Mouse (Mus musculus) neural tube, embryonic 13.5 days (tissue): Measurements from ENCODE around the gene Mknk1. TPM values are rescaled to one million over a fixed set of nuclear protein-coding genes. Genes with fewer than 3 reads are reported as not detected.

Experiments
- ATAC-seq: fragments of 200-750 bp; cut with Nextera tagmentation; 2 replicates; pipeline ENCODE4 v1.8.0; 2017; ENCODE audit warnings: low read depth, mild to moderate bottlenecking, moderate TSS enrichment, moderate library complexity
- H3K27ac ChIP-seq: fragments of 300-500 bp; sonication (generic); replicated peaks from 2 replicates; pipeline ENCODE4 v1.5.1; 2015; ENCODE audit warnings: moderate library complexity, mild to moderate bottlenecking, inconsistent platforms
- H3K27me3 ChIP-seq: fragments of 300-500 bp; sonication (generic); 2 replicates; pipeline ENCODE4 v1.6.1; 2015; ENCODE audit warnings: mild to moderate bottlenecking, inconsistent platforms
- H3K36me3 ChIP-seq: fragments of 300-500 bp; sonication (generic); 2 replicates; pipeline ENCODE4 v1.6.1; 2015; ENCODE audit warnings: mild to moderate bottlenecking, inconsistent platforms
- H3K4me1 ChIP-seq: fragments of 300-500 bp; sonication (generic); replicated peaks from 2 replicates; pipeline ENCODE4 v1.6.1; 2015; ENCODE audit warnings: inconsistent platforms
- H3K4me2 ChIP-seq: fragments of 300-500 bp; sonication (generic); 2 replicates; pipeline ENCODE4 v1.6.1; 2015; ENCODE audit warnings: inconsistent platforms, mild to moderate bottlenecking, moderate library complexity
- H3K4me3 ChIP-seq: fragments of 300-500 bp; sonication (generic); 2 replicates; pipeline ENCODE4 v1.5.1; 2015; ENCODE audit warnings: mild to moderate bottlenecking, inconsistent platforms
- H3K9ac ChIP-seq: fragments of 300-500 bp; sonication (generic); 2 replicates; pipeline ENCODE4 v1.6.1; 2015; ENCODE audit warnings: moderate library complexity, mild to moderate bottlenecking, inconsistent platforms
- H3K9me3 ChIP-seq: fragments of 300-500 bp; sonication (generic); 2 replicates; pipeline ENCODE4 v1.6.1; 2016; ENCODE audit warnings: inconsistent platforms
- WGBS: fragments of 180-500 bp; shearing (Covaris S2); methylation state at CpG from one replicate; pipeline ENCODE4 v1.1.7; 2015; 5-methylcytosine and 5-hydroxymethylcytosine counted together
- polyA plus RNA-seq: library from polyadenylated mRNA; unstranded; fragments of >200 nt; fragmentation: Nextera tagmentation; extraction: Ambion mirVana; gene quantifications from 2 replicates; pipeline ENCODE4 v1.2.1, GENCODE M21; 2015

Mknk1 gene
- 24.3 and 28.7 TPM in 2 replicates for polyA plus RNA-seq

GRCm38 (mm10) chr4:115838696-115839641 lies at the start of gene Mknk1:
Mknk1 (plus strand) TSS chr4:115839198.
- Histone ChIP-seq H3K4me3 (peak within 1 kb of the TSS; percentile 73), H3K4me2 (peak within 1 kb of the TSS; percentile 76), H3K36me3 (no peaks in the 10 kb centered on the region), H3K4me1 (peaks cover 9% of the 10 kb centered on the region), H3K9me3 (no peaks in the 10 kb centered on the region), H3K9ac (peak within 1 kb of the TSS; percentile 75), H3K27ac (peak within 1 kb of the TSS; percentile 23; the same call in 1 of the 2 replicates), H3K27me3 (no peaks in the 10 kb centered on the region)
- ATAC-seq, result peak; percentile 95
- WGBS, result 2% methylated on average over 51 of the region's 51 CpGs

GRCm38 (mm10) chr4:115790864-115791263 lies 48.1 kb upstream of the Mknk1 start:
- H3K9me3 ChIP-seq, result no peaks in the 10 kb centered on the region
- no peak overlapping the region for H3K9ac ChIP-seq
- 64% methylated on average over 3 of the region's 3 CpGs for WGBS
- H3K4me2 ChIP-seq, result no peak overlapping the region
- H3K27ac ChIP-seq, result no peak overlapping the region
- H3K36me3 ChIP-seq, result peaks cover 52% of the 10 kb centered on the region
- H3K27me3 ChIP-seq, result no peaks in the 10 kb centered on the region
- H3K4me3 ChIP-seq, result no peak overlapping the region
- ATAC-seq, result no peak
- H3K4me1 ChIP-seq, result peaks cover 8% of the 10 kb centered on the region

GRCm38 (mm10) chr4:115795360-115795759 lies 43.6 kb upstream of the Mknk1 start:
- H3K36me3 ChIP-seq, result peaks cover 72% of the 10 kb centered on the region

GRCm38 (mm10) chr4:115799981-115800380 lies 39.0 kb upstream of the Mknk1 start:
- ATAC-seq, result no peak
- H3K4me3 ChIP-seq, result no peak overlapping the region
- peaks cover 58% of the 10 kb centered on the region for H3K36me3 ChIP-seq

More at GRCm38 (mm10) chr4:115795360-115795759, 43.6 kb upstream of the Mknk1 start:
- H3K27ac ChIP-seq, result no peak overlapping the region
- no peak for ATAC-seq
- no peaks in the 10 kb centered on the region for H3K4me1 ChIP-seq
- no peak overlapping the region for H3K4me3 ChIP-seq
- H3K9ac ChIP-seq, result no peak overlapping the region
- no peaks in the 10 kb centered on the region for H3K27me3 ChIP-seq
- H3K9me3 ChIP-seq, result no peaks in the 10 kb centered on the region
- 51% methylated on average over 3 of the region's 3 CpGs for WGBS
- H3K4me2 ChIP-seq, result no peak overlapping the region

DNA sequence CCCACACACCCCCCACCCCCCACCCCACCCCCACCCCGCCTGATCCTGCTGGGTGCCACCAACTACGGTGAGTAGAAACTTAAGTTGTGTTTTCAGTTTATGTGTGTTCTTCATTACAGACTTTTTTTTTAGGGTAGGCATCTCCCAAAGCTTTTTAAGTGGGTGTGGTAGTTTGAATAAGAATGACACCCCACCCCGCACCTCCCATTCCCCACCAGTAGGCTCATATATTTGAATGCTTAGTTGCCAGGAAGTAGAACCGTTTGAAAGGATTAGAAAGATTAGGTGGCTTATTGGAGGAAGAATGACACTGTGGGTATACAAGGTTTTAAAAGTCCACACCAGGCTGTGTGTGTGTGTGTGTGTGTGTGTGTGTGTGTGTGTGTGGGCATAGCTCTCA lies 26.7 kb upstream of the Mknk1 start:
- no peaks in the 10 kb centered on the region for H3K27me3 ChIP-seq
- no peak overlapping the region for H3K9ac ChIP-seq
- WGBS, result 85% methylated on average over 4 of the region's 4 CpGs
- H3K27ac ChIP-seq, result no peak overlapping the region
- H3K9me3 ChIP-seq, result no peaks in the 10 kb centered on the region
- peaks cover 29% of the 10 kb centered on the region for H3K36me3 ChIP-seq
- ATAC-seq, result no peak
- no peak overlapping the region for H3K4me2 ChIP-seq
- no peak overlapping the region for H3K4me3 ChIP-seq
- H3K4me1 ChIP-seq, result no peaks in the 10 kb centered on the region

More at GRCm38 (mm10) chr4:115799981-115800380, 39.0 kb upstream of the Mknk1 start:
- no peaks in the 10 kb centered on the region for H3K27me3 ChIP-seq
- no peaks in the 10 kb centered on the region for H3K9me3 ChIP-seq
- no peak overlapping the region for H3K9ac ChIP-seq
- WGBS, result 63% methylated on average over 3 of the region's 3 CpGs
- no peaks in the 10 kb centered on the region for H3K4me1 ChIP-seq
- H3K27ac ChIP-seq, result no peak overlapping the region
- no peak overlapping the region for H3K4me2 ChIP-seq

GRCm38 (mm10) chr4:115815606-115816005 lies 23.4 kb upstream of the Mknk1 start:
- 95% methylated on average over 5 of the region's 5 CpGs for WGBS
- H3K4me3 ChIP-seq, result no peak overlapping the region
- no peaks in the 10 kb centered on the region for H3K4me1 ChIP-seq
- H3K4me2 ChIP-seq, result no peak overlapping the region
- H3K36me3 ChIP-seq, result peaks cover 30% of the 10 kb centered on the region
- no peaks in the 10 kb centered on the region for H3K27me3 ChIP-seq
- no peaks in the 10 kb centered on the region for H3K9me3 ChIP-seq
- H3K27ac ChIP-seq, result no peak overlapping the region
- no peak for ATAC-seq
- H3K9ac ChIP-seq, result no peak overlapping the region

GRCm38 (mm10) chr4:115820199-115820598 lies 18.8 kb upstream of the Mknk1 start:
- H3K9me3 ChIP-seq, result no peaks in the 10 kb centered on the region
- no peak overlapping the region for H3K4me2 ChIP-seq
- no peaks in the 10 kb centered on the region for H3K4me1 ChIP-seq
- no peak overlapping the region for H3K9ac ChIP-seq
- no peak overlapping the region for H3K27ac ChIP-seq
- WGBS, result 80% methylated on average over 3 of the region's 3 CpGs
- no peaks in the 10 kb centered on the region for H3K27me3 ChIP-seq
- no peak for ATAC-seq
- no peak overlapping the region for H3K4me3 ChIP-seq
- peaks cover 12% of the 10 kb centered on the region; the same call in 1 of the 2 replicates for H3K36me3 ChIP-seq

- Histone ChIP-seq H3K27ac (no peak overlapping the region), H3K36me3 (peaks cover 6% of the 10 kb centered on the region; the same call in 1 of the 2 replicates), H3K9ac (no peak overlapping the region), H3K27me3 (peaks cover 4% of the 10 kb centered on the region; the same call in 1 of the 2 replicates), H3K4me1 (no peaks in the 10 kb centered on the region), H3K9me3 (no peaks in the 10 kb centered on the region), H3K4me2 (no peak overlapping the region), H3K4me3 (no peak overlapping the region)
- WGBS, result 66% methylated on average over 3 of the region's 3 CpGs
- no peak for ATAC-seq
Observed at GRCm38 (mm10) chr4:115820944-115821343, 18.1 kb upstream of the Mknk1 start.

DNA sequence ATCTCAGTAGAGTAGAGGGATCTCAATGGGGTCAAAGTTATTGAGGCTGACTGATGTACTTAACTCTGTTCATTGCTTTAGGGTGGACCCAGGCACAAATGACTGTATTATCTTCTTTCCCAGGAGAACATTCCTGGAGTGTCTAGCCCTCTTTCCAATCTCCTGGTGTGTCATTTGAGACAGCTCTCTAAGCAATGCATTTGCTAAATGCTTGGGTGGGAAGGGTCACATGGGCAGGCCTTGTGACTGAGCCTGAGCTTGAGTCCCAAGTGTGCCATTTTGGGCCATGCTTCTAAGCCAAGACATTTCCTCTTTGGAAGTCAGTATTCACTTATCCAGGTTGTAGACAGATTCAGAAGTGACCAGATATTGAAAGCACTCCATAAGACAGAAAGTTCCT lies 17.6 kb upstream of the Mknk1 start:
- H3K27ac ChIP-seq, result no peak overlapping the region
- no peak overlapping the region for H3K9ac ChIP-seq
- no peak for ATAC-seq
- no peak overlapping the region for H3K4me3 ChIP-seq
- H3K36me3 ChIP-seq, result 0 out of 2 replicates have a peak, but pooled peaks cover 6% of the 10 kb centered on the region
- H3K4me2 ChIP-seq, result no peak overlapping the region
- no peaks in the 10 kb centered on the region for H3K9me3 ChIP-seq
- no peaks in the 10 kb centered on the region for H3K4me1 ChIP-seq
- H3K27me3 ChIP-seq, result peaks cover 4% of the 10 kb centered on the region; the same call in 1 of the 2 replicates

DNA sequence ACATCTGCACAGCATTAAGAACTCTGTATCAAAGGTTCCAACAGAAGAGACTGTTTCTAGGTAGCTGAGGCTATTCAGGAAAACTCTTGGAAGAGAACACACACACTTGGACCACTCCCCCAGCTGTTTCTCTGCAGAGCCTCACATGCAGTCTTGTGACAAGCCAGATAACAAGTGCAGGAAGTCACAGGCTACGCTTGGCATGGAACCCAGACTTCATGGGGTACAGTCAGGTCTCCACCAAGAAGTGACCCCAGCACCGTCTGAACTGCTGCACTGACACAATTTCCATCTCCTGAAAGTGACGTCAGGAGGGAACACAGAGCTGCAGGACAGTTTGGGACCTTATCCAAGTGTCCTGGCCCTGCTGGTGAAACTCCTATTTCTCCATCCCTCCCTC lies 17.1 kb upstream of the Mknk1 start:
- Histone ChIP-seq H3K27me3 (peaks cover 4% of the 10 kb centered on the region; the same call in 1 of the 2 replicates), H3K9me3 (no peaks in the 10 kb centered on the region), H3K9ac (no peak overlapping the region), H3K4me3 (no peak overlapping the region), H3K36me3 (0 out of 2 replicates have a peak, but pooled peaks cover 6% of the 10 kb centered on the region), H3K4me1 (no peaks in the 10 kb centered on the region), H3K4me2 (no peak overlapping the region), H3K27ac (no peak overlapping the region)
- 70% methylated on average over 3 of the region's 3 CpGs for WGBS
- no peak for ATAC-seq

DNA sequence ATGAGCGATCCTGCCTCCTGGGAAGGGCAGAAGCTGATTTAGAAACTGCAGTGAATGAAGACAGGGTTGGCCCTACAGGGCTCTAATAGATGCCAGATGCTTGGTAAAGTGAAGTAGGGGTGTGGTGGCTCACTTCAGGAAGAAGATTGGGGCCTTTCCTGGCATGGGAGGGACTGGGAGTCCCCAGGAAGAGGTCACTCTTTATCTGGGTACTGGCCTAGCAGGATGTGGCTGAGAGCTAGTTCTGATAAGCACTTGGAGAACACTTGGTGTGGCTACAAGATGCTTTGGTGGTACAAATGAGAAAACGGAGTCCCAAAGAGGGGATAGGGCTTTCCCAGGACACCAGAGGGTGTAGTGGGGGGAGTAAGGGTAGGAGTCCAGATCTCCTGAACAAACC lies 14.8 kb upstream of the Mknk1 start:
- WGBS, result 79% methylated on average over 2 of the region's 2 CpGs
- H3K4me2 ChIP-seq, result no peak overlapping the region
- H3K27ac ChIP-seq, result no peak overlapping the region
- no peaks in the 10 kb centered on the region for H3K9me3 ChIP-seq
- H3K9ac ChIP-seq, result no peak overlapping the region
- H3K4me1 ChIP-seq, result peaks cover 10% of the 10 kb centered on the region
- H3K27me3 ChIP-seq, result peaks cover 10% of the 10 kb centered on the region; the same call in 1 of the 2 replicates
- 0 out of 2 replicates have a peak, but pooled peaks cover 6% of the 10 kb centered on the region for H3K36me3 ChIP-seq
- no peak overlapping the region for H3K4me3 ChIP-seq
- ATAC-seq, result no peak

- Histone ChIP-seq H3K9me3 (no peaks in the 10 kb centered on the region), H3K4me3 (no peak overlapping the region), H3K9ac (no peak overlapping the region), H3K4me2 (no peak overlapping the region), H3K36me3 (0 out of 2 replicates have a peak, but pooled peaks cover 2% of the 10 kb centered on the region), H3K27ac (no peak overlapping the region), H3K27me3 (peaks cover 17% of the 10 kb centered on the region), H3K4me1 (peaks cover 10% of the 10 kb centered on the region)
- WGBS, result 75% methylated on average over 2 of the region's 2 CpGs
- no peak for ATAC-seq
Observed at GRCm38 (mm10) chr4:115825271-115825670, 13.7 kb upstream of the Mknk1 start.
